Mouse (Mus musculus): ENCODE measurements around the gene Emx1. TPM values are rescaled to one million over a fixed set of nuclear protein-coding genes. Genes with fewer than 3 reads are reported as not detected.

Emx1 gene
- total and polyA plus RNA-seq, 3 experiments: not detected

DNA sequence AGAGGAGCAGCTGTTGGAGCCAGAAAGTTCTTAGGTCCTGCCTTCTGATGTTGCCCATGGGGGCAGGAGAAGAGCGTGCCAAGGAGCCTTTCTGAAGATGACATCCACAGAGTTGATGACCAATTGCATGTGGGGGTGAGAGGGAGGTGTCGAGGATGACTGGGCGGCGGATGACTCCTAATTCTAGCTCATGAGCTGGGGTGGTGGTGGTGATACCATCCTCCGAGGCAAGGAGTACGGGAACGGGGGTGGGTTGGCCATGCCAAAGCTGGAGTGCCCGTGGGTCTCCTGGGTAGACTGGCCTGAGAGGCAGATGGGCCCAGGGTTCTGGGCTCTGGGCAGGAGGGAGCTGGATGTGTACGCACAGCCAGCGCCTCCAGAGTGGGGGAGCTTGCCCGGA lies 32.5 kb downstream of the Emx1 start:
- H3K9ac ChIP-seq (ENCODE audit: insufficient read depth, low read depth): no peak overlapping the region
- H3K4me1 ChIP-seq (ENCODE audit: control insufficient read depth in 1 of 2, insufficient read depth in 2 of 2): peaks cover 0 to 10% of the 10 kb centered on the region in 2 experiments; a peak in 2 of 4 replicates
- DNase-seq (ENCODE audit: extremely low read depth): no peak
- H3K4me2 ChIP-seq (ENCODE audit: insufficient read depth, low read depth, poor library complexity, severe bottlenecking): no peak overlapping the region
- no peaks in the 10 kb centered on the region for H3K36me3 ChIP-seq (replicated peaks in 1 of 2; ENCODE audit: control insufficient read depth in 1 of 2, insufficient read depth in 1 of 2, low read length in 1 of 2)
- H3K4me3 ChIP-seq (replicated peaks in 1 of 3; ENCODE audit: low read depth in 2 of 3, low read length in 2 of 3, poor library complexity in 1 of 3): no peak overlapping the region
- no peaks in the 10 kb centered on the region for H3K79me2 ChIP-seq (replicated peaks; ENCODE audit: control insufficient read depth, extremely low read depth, insufficient read depth, poor library complexity, severe bottlenecking)
- peaks cover 3% of the 10 kb centered on the region for H3K27me3 ChIP-seq (replicated peaks)
- TF ChIP-seq HCFC1 (IDR thresholded peaks at IDR 0.05; ENCODE audit: low read depth, low read length): no peak
- TF ChIP-seq MXI1 (IDR thresholded peaks at IDR 0.05; ENCODE audit: low read depth, low read length): no peak
- no peak for TF ChIP-seq CHD1 (IDR thresholded peaks at IDR 0.05; ENCODE audit: low read depth, low read length)
- dilution Hi-C loops (cut with MboI; ENCODE audit: extremely low pct_ligation_motif_present, extremely low pct_unique_long_range_greater_than_20kb, low sequenced_read_pairs) (no loop called here), in situ Hi-C loops (cut with MboI; ENCODE audit: low pct_ligation_motif_present, low pct_unique_long_range_greater_than_20kb, low sequenced_read_pairs) (no loop called here)
- no peaks in the 10 kb centered on the region for H3K9me3 ChIP-seq (replicated peaks; ENCODE audit: low read length)
- H3K27ac ChIP-seq (ENCODE audit: insufficient read depth, low read depth): no peak overlapping the region

DNA sequence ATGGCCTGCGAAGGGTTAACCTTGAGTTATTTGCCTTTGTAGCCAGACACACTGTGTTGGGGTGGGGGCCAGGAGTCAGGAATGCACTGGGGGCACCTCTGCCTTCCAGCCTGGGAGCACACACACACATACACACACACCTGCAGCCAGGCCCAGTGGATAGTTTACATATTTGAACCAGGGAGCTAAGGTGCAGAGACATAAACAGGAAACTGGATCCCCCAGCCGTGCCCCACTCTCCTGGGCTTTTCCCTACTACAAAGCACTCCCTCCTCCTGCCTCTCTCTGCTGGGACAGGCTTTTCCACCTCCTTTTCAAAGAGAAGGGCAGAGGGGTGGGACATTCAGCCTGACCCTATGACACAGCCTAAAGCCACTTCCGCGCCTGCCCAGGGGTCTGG lies 33.7 kb downstream of the Emx1 start:
- Histone ChIP-seq H3K27ac (ENCODE audit: insufficient read depth, low read depth) (no peak overlapping the region), H3K27me3 (replicated peaks) (peaks cover 3% of the 10 kb centered on the region), H3K79me2 (replicated peaks; ENCODE audit: control insufficient read depth, extremely low read depth, insufficient read depth, poor library complexity, severe bottlenecking) (no peaks in the 10 kb centered on the region), H3K9me3 (replicated peaks; ENCODE audit: low read length) (no peaks in the 10 kb centered on the region), H3K4me2 (ENCODE audit: insufficient read depth, low read depth, poor library complexity, severe bottlenecking) (no peak overlapping the region), H3K4me1 (ENCODE audit: control insufficient read depth in 1 of 2, insufficient read depth in 2 of 2) (peaks cover 0 to 20% of the 10 kb centered on the region in 2 experiments; a peak in 2 of 4 replicates), H3K9ac (ENCODE audit: insufficient read depth, low read depth) (no peak overlapping the region), H3K4me3 (replicated peaks in 1 of 3; ENCODE audit: low read depth in 2 of 3, low read length in 2 of 3, poor library complexity in 1 of 3) (no peak overlapping the region), H3K36me3 (replicated peaks in 1 of 2; ENCODE audit: control insufficient read depth in 1 of 2, insufficient read depth in 1 of 2, low read length in 1 of 2) (no peaks in the 10 kb centered on the region)
- no peak for DNase-seq (ENCODE audit: extremely low read depth)
- dilution Hi-C loops (cut with MboI; ENCODE audit: extremely low pct_ligation_motif_present, extremely low pct_unique_long_range_greater_than_20kb, low sequenced_read_pairs) (no loop called here), in situ Hi-C loops (cut with MboI; ENCODE audit: low pct_ligation_motif_present, low pct_unique_long_range_greater_than_20kb, low sequenced_read_pairs) (no loop called here)
- no peak for TF ChIP-seq E2F4 (IDR thresholded peaks at IDR 0.05; ENCODE audit: insufficient replicate concordance, low read depth, low read length)
- TF ChIP-seq POLR2AphosphoS2 (IDR thresholded peaks at IDR 0.05; ENCODE audit: low read depth, low read length): no peak
- no peak for TF ChIP-seq EP300 (IDR thresholded peaks at IDR 0.05; ENCODE audit: low read length)
- TF ChIP-seq POLR2A (IDR thresholded peaks at IDR 0.05; ENCODE audit: low read depth, low read length): no peak
- no peak for TF ChIP-seq MAFK (IDR thresholded peaks at IDR 0.05; ENCODE audit: insufficient replicate concordance, low read length)
- no peak for TF ChIP-seq ELF1 (IDR thresholded peaks at IDR 0.05; ENCODE audit: low read depth, low read length)
- no peak for TF ChIP-seq CTCF (conservative IDR thresholded peaks at IDR 0.05 in 1 of 2, IDR thresholded peaks at IDR 0.05 in 1 of 2; ENCODE audit: low read depth in 2 of 2, low read length in 2 of 2)
- no peak for TF ChIP-seq ZC3H11A (IDR thresholded peaks at IDR 0.05; ENCODE audit: low read depth, low read length)
- no peak for TF ChIP-seq KAT2A (IDR thresholded peaks at IDR 0.05; ENCODE audit: insufficient replicate concordance, low read length)
- no peak for TF ChIP-seq UBTF (IDR thresholded peaks at IDR 0.05; ENCODE audit: low read depth, low read length)
- TF ChIP-seq RAD21 (IDR thresholded peaks at IDR 0.05; ENCODE audit: low read depth, low read length): no peak
- TF ChIP-seq ZNF384 (IDR thresholded peaks at IDR 0.05; ENCODE audit: low read depth, low read length): no peak

DNA sequence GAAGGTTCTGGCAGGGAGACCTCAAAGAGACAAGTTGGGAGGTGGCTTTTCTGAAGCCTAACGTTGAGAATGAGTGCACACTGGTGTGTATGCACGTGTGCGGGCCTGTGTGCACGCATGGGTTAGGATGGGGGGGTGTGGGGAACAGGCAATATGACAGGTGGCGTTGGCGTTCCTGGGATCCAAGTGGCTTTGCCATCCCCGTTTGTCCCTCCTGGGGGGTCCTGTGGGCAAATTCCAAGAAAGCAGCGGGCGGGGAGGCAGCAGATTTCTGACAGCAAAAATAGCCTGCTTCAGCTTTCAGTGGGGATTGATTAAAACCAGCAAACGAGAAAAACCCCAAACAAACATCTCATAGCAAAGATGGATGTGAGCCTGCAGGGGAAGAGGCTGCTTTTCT lies 35.3 kb downstream of the Emx1 start:
- no peak for DNase-seq (ENCODE audit: extremely low read depth)
- dilution Hi-C loops (cut with MboI; ENCODE audit: extremely low pct_ligation_motif_present, extremely low pct_unique_long_range_greater_than_20kb, low sequenced_read_pairs): no loop called here
- Histone ChIP-seq H3K79me2 (replicated peaks; ENCODE audit: control insufficient read depth, extremely low read depth, insufficient read depth, poor library complexity, severe bottlenecking) (no peaks in the 10 kb centered on the region), H3K4me2 (ENCODE audit: insufficient read depth, low read depth, poor library complexity, severe bottlenecking) (no peak overlapping the region), H3K27ac (ENCODE audit: insufficient read depth, low read depth) (no peak overlapping the region), H3K4me3 (replicated peaks in 1 of 3; ENCODE audit: low read depth in 2 of 3, low read length in 2 of 3, poor library complexity in 1 of 3) (no peak overlapping the region), H3K9me3 (replicated peaks; ENCODE audit: low read length) (no peaks in the 10 kb centered on the region), H3K4me1 (ENCODE audit: control insufficient read depth in 1 of 2, insufficient read depth in 2 of 2) (peaks cover 0 to 20% of the 10 kb centered on the region in 2 experiments; a peak in 2 of 4 replicates), H3K27me3 (replicated peaks) (peaks cover 2% of the 10 kb centered on the region), H3K36me3 (replicated peaks in 1 of 2; ENCODE audit: control insufficient read depth in 1 of 2, insufficient read depth in 1 of 2, low read length in 1 of 2) (no peaks in the 10 kb centered on the region), H3K9ac (ENCODE audit: insufficient read depth, low read depth) (no peak overlapping the region)
- TF ChIP-seq MXI1 (IDR thresholded peaks at IDR 0.05; ENCODE audit: low read depth, low read length): no peak
- no peak for TF ChIP-seq EP300 (IDR thresholded peaks at IDR 0.05; ENCODE audit: low read length)
- TF ChIP-seq ZMIZ1 (IDR thresholded peaks at IDR 0.05; ENCODE audit: low read depth, low read length): no peak
- TF ChIP-seq CHD2 (IDR thresholded peaks at IDR 0.05; ENCODE audit: low read length): no peak
- no peak for TF ChIP-seq JUND (conservative IDR thresholded peaks at IDR 0.05; ENCODE audit: low read depth, low read length)
- TF ChIP-seq CHD1 (IDR thresholded peaks at IDR 0.05; ENCODE audit: low read depth, low read length): no peak
- no peak for TF ChIP-seq PAX5 (IDR thresholded peaks at IDR 0.05; ENCODE audit: low read length)
- no peak for TF ChIP-seq MAFK (IDR thresholded peaks at IDR 0.05; ENCODE audit: insufficient replicate concordance, low read length)
- no peak for TF ChIP-seq USF2 (conservative IDR thresholded peaks at IDR 0.05; ENCODE audit: low read depth, low read length)
- no peak for TF ChIP-seq HCFC1 (IDR thresholded peaks at IDR 0.05; ENCODE audit: low read depth, low read length)
- no peak for TF ChIP-seq JUN (IDR thresholded peaks at IDR 0.05; ENCODE audit: insufficient read depth, low read depth, low read length)
- TF ChIP-seq TBP (conservative IDR thresholded peaks at IDR 0.05; ENCODE audit: low read depth, low read length): no peak
- in situ Hi-C loops (cut with MboI; ENCODE audit: low pct_ligation_motif_present, low pct_unique_long_range_greater_than_20kb, low sequenced_read_pairs): no loop called here
